21 mouse cellular contexts compared by ENCODE assay signal in the genomic region with DNA sequence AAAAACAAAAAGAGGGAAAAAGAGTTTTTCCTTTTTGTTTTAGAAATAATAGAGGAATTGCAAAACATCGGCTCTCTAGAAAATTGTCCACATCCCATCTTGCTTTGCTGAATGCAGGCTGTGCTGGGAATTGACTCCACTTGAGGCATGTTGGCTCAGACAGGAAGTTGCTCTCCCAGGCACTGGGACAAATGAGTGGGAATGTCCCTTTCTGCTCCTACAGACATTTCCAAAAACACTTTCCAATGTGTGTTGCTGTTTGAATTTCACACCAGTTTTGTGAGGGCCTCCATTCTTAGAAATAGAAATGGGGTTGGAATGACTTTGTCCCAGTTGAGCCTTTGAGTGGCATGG.
DNase-seq lines count a peak whose midpoint lies in the region; ATAC-seq and TF ChIP-seq lines count a peak whose summit lies in the region.
"Had no signal": no experiment of that assay in that cellular context is flagged by ENCODE, and none has a peak within 500 bp of the region (broad histone marks: within the 10 kb centered on the region; RNA-seq: fewer than 3 reads in every experiment).

No protein-coding gene starts in this region.

- no peak for DNase-seq in heart, postnatal 4 days
- DNase-seq in brain, embryonic 14.5 days (ENCODE audit: low read depth), result peak; percentile 58
- peak; percentile 27 for DNase-seq in forebrain, postnatal 0 days
- DNase-seq in gastrocnemius, postnatal 36 days, result no peak
- DNase-seq: adrenal gland, adult 2 months; adrenal gland, postnatal 25 days; cerebellum, adult 2 months; cerebellum, postnatal 10 days; gastrocnemius, postnatal 10 days; kidney, adult 2 months had no signal

- H3K9ac ChIP-seq in forebrain, embryonic 15.5 days (replicated peaks), result no peak overlapping the region
- no peak overlapping the region for H3K9ac ChIP-seq in forebrain, embryonic 12.5 days
- no peak overlapping the region for H3K9ac ChIP-seq in heart, embryonic 16.5 days (ENCODE audit: low read length)
- no peak overlapping the region for H3K9ac ChIP-seq in forebrain, postnatal 0 days
- H3K9ac ChIP-seq: heart, embryonic 13.5 days; hindbrain, embryonic 15.5 days had no signal

- TF ChIP-seq CTCF in brain, embryonic 14.5 days (IDR thresholded peaks at IDR 0.05; ENCODE audit: borderline replicate concordance, extremely low read depth, insufficient read depth, insufficient read length), result no peak
- TF ChIP-seq CTCF in forebrain, postnatal 0 days (IDR thresholded peaks at IDR 0.05; ENCODE audit: low read depth), result no peak

- no peaks in the 10 kb centered on the region for H3K9me3 ChIP-seq in forebrain, embryonic 15.5 days
- H3K9me3 ChIP-seq in forebrain, embryonic 12.5 days, result no peaks in the 10 kb centered on the region
- no peaks in the 10 kb centered on the region for H3K9me3 ChIP-seq in heart, embryonic 16.5 days (replicated peaks; ENCODE audit: control insufficient read depth, low read length)
- H3K9me3 ChIP-seq in forebrain, postnatal 0 days (ENCODE audit: low read length), result no peaks in the 10 kb centered on the region
- H3K9me3 ChIP-seq: embryonic facial prominence, embryonic 10.5 days; heart, embryonic 13.5 days; hindbrain, embryonic 15.5 days had no signal

- H3K27me3 ChIP-seq in forebrain, embryonic 15.5 days, result no peaks in the 10 kb centered on the region
- H3K27me3 ChIP-seq in forebrain, embryonic 12.5 days, result no peaks in the 10 kb centered on the region
- H3K27me3 ChIP-seq in heart, embryonic 16.5 days (ENCODE audit: control insufficient read depth, insufficient read depth, low read length), result no peaks in the 10 kb centered on the region
- H3K27me3 ChIP-seq in forebrain, postnatal 0 days (ENCODE audit: insufficient read depth, low read length), result no peaks in the 10 kb centered on the region
- H3K27me3 ChIP-seq: CH12.LX; heart, embryonic 13.5 days; hindbrain, embryonic 15.5 days; Patski had no signal

- no peaks in the 10 kb centered on the region for H3K36me3 ChIP-seq in forebrain, embryonic 15.5 days
- H3K36me3 ChIP-seq in forebrain, embryonic 12.5 days (replicated peaks), result no peaks in the 10 kb centered on the region
- no peaks in the 10 kb centered on the region for H3K36me3 ChIP-seq in heart, embryonic 16.5 days (ENCODE audit: control insufficient read depth, insufficient read depth)
- H3K36me3 ChIP-seq in forebrain, postnatal 0 days (ENCODE audit: insufficient read depth), result no peaks in the 10 kb centered on the region
- H3K36me3 ChIP-seq: embryonic facial prominence, embryonic 10.5 days; heart, embryonic 13.5 days; hindbrain, embryonic 15.5 days had no signal

- intact Hi-C loops in gastrocnemius, postnatal 36 days (cut with DNase I), result loop anchor here (10.0 kb wide), 1 partner anchor 125 kb away; no protein-coding TSS in a partner anchor

- no peak overlapping the region for H3K4me3 ChIP-seq in forebrain, embryonic 15.5 days
- no peak overlapping the region for H3K4me3 ChIP-seq in forebrain, embryonic 12.5 days (replicated peaks)
- no peak overlapping the region for H3K4me3 ChIP-seq in heart, embryonic 16.5 days (ENCODE audit: low read length)
- no peak overlapping the region for H3K4me3 ChIP-seq in forebrain, postnatal 0 days (ENCODE audit: low read depth, low read length)
- H3K4me3 ChIP-seq: embryonic facial prominence, embryonic 10.5 days; erythroblast, embryonic 14.5 days; heart, embryonic 13.5 days; hindbrain, embryonic 15.5 days had no signal

- H3K4me1 ChIP-seq in forebrain, embryonic 15.5 days, result peaks cover 16% of the 10 kb centered on the region
- peaks cover 4% of the 10 kb centered on the region; the same call in 1 of the 2 replicates for H3K4me1 ChIP-seq in forebrain, embryonic 12.5 days
- peaks cover 36% of the 10 kb centered on the region for H3K4me1 ChIP-seq in heart, embryonic 16.5 days (ENCODE audit: control insufficient read depth, insufficient read depth, low read length)
- no peaks in the 10 kb centered on the region for H3K4me1 ChIP-seq in forebrain, postnatal 0 days (ENCODE audit: insufficient read depth)

- peak; percentile 44; the same call in 1 of the 2 replicates for ATAC-seq in forebrain, embryonic 15.5 days (replicated peaks)
- ATAC-seq in forebrain, embryonic 12.5 days (ENCODE audit: low FRiP score), result no peak
- no peak for ATAC-seq in heart, embryonic 16.5 days (replicated peaks; ENCODE audit: extremely low read depth, insufficient read depth, low FRiP score)
- ATAC-seq in forebrain, postnatal 0 days, result peak; percentile 59; the same call in 1 of the 2 replicates
- ATAC-seq: activated CD4-positive, CD25-positive, alpha-beta regulatory T cell, adult 4 months; intestine, embryonic 16.5 days; Patski had no signal

- no peak for TF ChIP-seq POLR2A in brain, embryonic 14.5 days (IDR thresholded peaks at IDR 0.05; ENCODE audit: borderline replicate concordance, extremely low read depth, insufficient read depth, insufficient read length, poor library complexity, severe bottlenecking)

- no peak overlapping the region for H3K4me2 ChIP-seq in forebrain, embryonic 15.5 days (replicated peaks)
- no peak overlapping the region for H3K4me2 ChIP-seq in forebrain, embryonic 12.5 days
- H3K4me2 ChIP-seq in heart, embryonic 16.5 days (ENCODE audit: low read depth, low read length), result no peak overlapping the region
- H3K4me2 ChIP-seq in forebrain, postnatal 0 days (ENCODE audit: low read depth), result no peak overlapping the region
- H3K4me2 ChIP-seq: heart, embryonic 13.5 days; hindbrain, embryonic 15.5 days had no signal

- 39% methylated on average over 1 of the region's 1 CpGs for WGBS in forebrain, embryonic 15.5 days
- WGBS in forebrain, embryonic 12.5 days, result 51% methylated on average over 1 of the region's 1 CpGs
- 54% methylated on average over 1 of the region's 1 CpGs for WGBS in heart, embryonic 16.5 days
- 35% methylated on average over 1 of the region's 1 CpGs for WGBS in forebrain, postnatal 0 days

- H3K27ac ChIP-seq in forebrain, embryonic 15.5 days (replicated peaks), result peak overlapping the region; percentile 58
- H3K27ac ChIP-seq in forebrain, embryonic 12.5 days, result no peak overlapping the region
- peak overlapping the region; percentile 35; the same call in 1 of the 2 replicates for H3K27ac ChIP-seq in heart, embryonic 16.5 days (ENCODE audit: low read length)
- peak overlapping the region; percentile 42 for H3K27ac ChIP-seq in forebrain, postnatal 0 days (ENCODE audit: low read depth, low read length)
- H3K27ac ChIP-seq: embryonic facial prominence, embryonic 10.5 days; heart, embryonic 13.5 days; hindbrain, embryonic 15.5 days had no signal

Comparison
In these comparisons a context has a peak if more than half of its experiments do, and no peak if none do; other contexts are left out.
1. ATAC-seq: peak in forebrain, embryonic 15.5 days (single experiment) and forebrain, postnatal 0 days (single experiment); none in forebrain, embryonic 12.5 days (single experiment) and heart, embryonic 16.5 days (single experiment).
2. DNase-seq: peak in brain, embryonic 14.5 days (single experiment) and forebrain, postnatal 0 days (single experiment); none in heart, postnatal 4 days (single experiment) and gastrocnemius, postnatal 36 days (0 of 2).